Mouse (Mus musculus): ENCODE results near the gene Slc24a1. TPM values are rescaled to one million over a fixed set of nuclear protein-coding genes. Genes with fewer than 3 reads are reported as not detected.
A peak's percentile ranks its signal among the peaks of the same experiment; 100 is the strongest.

Gene Slc24a1
- polyA plus RNA-seq, 1 experiment: 0.79 TPM

- no peaks in the 10 kb centered on the region for H3K4me1 ChIP-seq (ENCODE audit: control insufficient read depth, insufficient read depth, low read length)
- no peak overlapping the region for H3K9ac ChIP-seq (ENCODE audit: low read depth, poor library complexity, severe bottlenecking)
- H3K4me3 ChIP-seq (ENCODE audit: low read depth, low read length): no peak overlapping the region
- no peaks in the 10 kb centered on the region for H3K9me3 ChIP-seq (replicated peaks; ENCODE audit: control insufficient read depth, insufficient read depth, low read length, poor library complexity, severe bottlenecking)
- H3K36me3 ChIP-seq (ENCODE audit: control insufficient read depth, insufficient read depth, low read length, poor library complexity, severe bottlenecking): peaks cover 23% of the 10 kb centered on the region
- TF ChIP-seq POLR2A (IDR thresholded peaks at IDR 0.05; ENCODE audit: insufficient read depth, low read length): no peak
- H3K27me3 ChIP-seq (ENCODE audit: control insufficient read depth, insufficient read depth, low read length, poor library complexity, severe bottlenecking): no peaks in the 10 kb centered on the region
- no peak overlapping the region for H3K27ac ChIP-seq (ENCODE audit: insufficient read depth, low read length)
Measured at GRCm38 (mm10) chr9:64985037-64985794, 33.8 kb upstream of the Slc24a1 start.

GRCm38 (mm10) chr9:64981904-64982303 is 30.5 kb upstream of the Slc24a1 start:
- Histone ChIP-seq H3K9ac (ENCODE audit: low read depth, poor library complexity, severe bottlenecking) (no peak overlapping the region), H3K9me3 (replicated peaks; ENCODE audit: control insufficient read depth, insufficient read depth, low read length, poor library complexity, severe bottlenecking) (no peaks in the 10 kb centered on the region), H3K27me3 (ENCODE audit: control insufficient read depth, insufficient read depth, low read length, poor library complexity, severe bottlenecking) (no peaks in the 10 kb centered on the region), H3K36me3 (ENCODE audit: control insufficient read depth, insufficient read depth, low read length, poor library complexity, severe bottlenecking) (peaks cover 22% of the 10 kb centered on the region), H3K4me3 (ENCODE audit: low read depth, low read length) (no peak overlapping the region), H3K27ac (ENCODE audit: insufficient read depth, low read length) (no peak overlapping the region), H3K4me1 (ENCODE audit: control insufficient read depth, insufficient read depth, low read length) (no peaks in the 10 kb centered on the region)
- no peak for TF ChIP-seq CTCF (IDR thresholded peaks at IDR 0.05; ENCODE audit: low read depth, low read length)
- TF ChIP-seq EP300 (IDR thresholded peaks at IDR 0.05; ENCODE audit: insufficient read depth, low read depth, low read length): no peak
- no peak for TF ChIP-seq POLR2A (IDR thresholded peaks at IDR 0.05; ENCODE audit: insufficient read depth, low read length)

GRCm38 (mm10) chr9:64980548-64980947 is 29.1 kb upstream of the Slc24a1 start:
- Histone ChIP-seq H3K27me3 (ENCODE audit: control insufficient read depth, insufficient read depth, low read length, poor library complexity, severe bottlenecking) (no peaks in the 10 kb centered on the region), H3K9ac (ENCODE audit: low read depth, poor library complexity, severe bottlenecking) (no peak overlapping the region), H3K27ac (ENCODE audit: insufficient read depth, low read length) (no peak overlapping the region), H3K9me3 (replicated peaks; ENCODE audit: control insufficient read depth, insufficient read depth, low read length, poor library complexity, severe bottlenecking) (no peaks in the 10 kb centered on the region), H3K4me1 (ENCODE audit: control insufficient read depth, insufficient read depth, low read length) (no peaks in the 10 kb centered on the region), H3K36me3 (ENCODE audit: control insufficient read depth, insufficient read depth, low read length, poor library complexity, severe bottlenecking) (peaks cover 25% of the 10 kb centered on the region), H3K4me3 (ENCODE audit: low read depth, low read length) (no peak overlapping the region)
- TF ChIP-seq CTCF (IDR thresholded peaks at IDR 0.05; ENCODE audit: low read depth, low read length) (no peak), EP300 (IDR thresholded peaks at IDR 0.05; ENCODE audit: insufficient read depth, low read depth, low read length) (no peak), POLR2A (IDR thresholded peaks at IDR 0.05; ENCODE audit: insufficient read depth, low read length) (no peak)

GRCm38 (mm10) chr9:64960978-64961320 is 9.5 kb upstream of the Slc24a1 start:
- Histone ChIP-seq H3K27ac (ENCODE audit: insufficient read depth, low read length) (no peak overlapping the region), H3K9ac (ENCODE audit: low read depth, poor library complexity, severe bottlenecking) (peak overlapping the region; percentile 83), H3K4me1 (ENCODE audit: control insufficient read depth, insufficient read depth, low read length) (peaks cover 2% of the 10 kb centered on the region), H3K27me3 (ENCODE audit: control insufficient read depth, insufficient read depth, low read length, poor library complexity, severe bottlenecking) (no peaks in the 10 kb centered on the region), H3K9me3 (replicated peaks; ENCODE audit: control insufficient read depth, insufficient read depth, low read length, poor library complexity, severe bottlenecking) (no peaks in the 10 kb centered on the region), H3K36me3 (ENCODE audit: control insufficient read depth, insufficient read depth, low read length, poor library complexity, severe bottlenecking) (peaks cover 21% of the 10 kb centered on the region), H3K4me3 (ENCODE audit: low read depth, low read length) (peak overlapping the region; percentile 79)
- no peak for TF ChIP-seq POLR2A (IDR thresholded peaks at IDR 0.05; ENCODE audit: insufficient read depth, low read length)
- TF ChIP-seq EP300 (IDR thresholded peaks at IDR 0.05; ENCODE audit: insufficient read depth, low read depth, low read length): no peak
- no peak for TF ChIP-seq CTCF (IDR thresholded peaks at IDR 0.05; ENCODE audit: low read depth, low read length)

GRCm38 (mm10) chr9:64960117-64960977 is 8.9 kb upstream of the Slc24a1 start, which contains the start of gene Ints14:
Gene Ints14 (plus strand): TSS chr9:64960905.
- TF ChIP-seq POLR2A (IDR thresholded peaks at IDR 0.05; ENCODE audit: insufficient read depth, low read length): peak; percentile 64
- 0 out of 2 replicates have a peak, but pooled peaks have one; percentile 36 for TF ChIP-seq EP300 (IDR thresholded peaks at IDR 0.05; ENCODE audit: insufficient read depth, low read depth, low read length)
- TF ChIP-seq CTCF (IDR thresholded peaks at IDR 0.05; ENCODE audit: low read depth, low read length): peak; percentile 61
- Histone ChIP-seq H3K36me3 (ENCODE audit: control insufficient read depth, insufficient read depth, low read length, poor library complexity, severe bottlenecking) (peaks cover 15% of the 10 kb centered on the region), H3K27ac (ENCODE audit: insufficient read depth, low read length) (peak within 1 kb of the TSS; percentile 73), H3K4me1 (ENCODE audit: control insufficient read depth, insufficient read depth, low read length) (peaks cover 2% of the 10 kb centered on the region), H3K4me3 (ENCODE audit: low read depth, low read length) (peak within 1 kb of the TSS; percentile 79), H3K9ac (ENCODE audit: low read depth, poor library complexity, severe bottlenecking) (peak within 1 kb of the TSS; percentile 83), H3K27me3 (ENCODE audit: control insufficient read depth, insufficient read depth, low read length, poor library complexity, severe bottlenecking) (no peaks in the 10 kb centered on the region), H3K9me3 (replicated peaks; ENCODE audit: control insufficient read depth, insufficient read depth, low read length, poor library complexity, severe bottlenecking) (no peaks in the 10 kb centered on the region)

GRCm38 (mm10) chr9:64957276-64957675 is 5.9 kb upstream of the Slc24a1 start:
- H3K36me3 ChIP-seq (ENCODE audit: control insufficient read depth, insufficient read depth, low read length, poor library complexity, severe bottlenecking): no peaks in the 10 kb centered on the region; the same call in 1 of the 2 replicates
- TF ChIP-seq POLR2A (IDR thresholded peaks at IDR 0.05; ENCODE audit: insufficient read depth, low read length) (no peak), CTCF (IDR thresholded peaks at IDR 0.05; ENCODE audit: low read depth, low read length) (no peak), EP300 (IDR thresholded peaks at IDR 0.05; ENCODE audit: insufficient read depth, low read depth, low read length) (no peak)

More at GRCm38 (mm10) chr9:64957276-64957675, 5.9 kb upstream of the Slc24a1 start:
- no peak overlapping the region for H3K9ac ChIP-seq (ENCODE audit: low read depth, poor library complexity, severe bottlenecking)
- H3K9me3 ChIP-seq (replicated peaks; ENCODE audit: control insufficient read depth, insufficient read depth, low read length, poor library complexity, severe bottlenecking): no peaks in the 10 kb centered on the region
- H3K27ac ChIP-seq (ENCODE audit: insufficient read depth, low read length): no peak overlapping the region
- no peaks in the 10 kb centered on the region for H3K27me3 ChIP-seq (ENCODE audit: control insufficient read depth, insufficient read depth, low read length, poor library complexity, severe bottlenecking)
- no peak overlapping the region for H3K4me3 ChIP-seq (ENCODE audit: low read depth, low read length)
- H3K4me1 ChIP-seq (ENCODE audit: control insufficient read depth, insufficient read depth, low read length): peaks cover 2% of the 10 kb centered on the region

Data from ES-Bruce4 (cell line).